Mouse (Mus musculus) natural killer cell, adult 2 months (primary cell): ENCODE data around the gene Gm10142.
"Not testable (repeated sequence)": the region's sequence is repeated elsewhere in the genome, so short reads cannot be mapped to it uniquely, and the experiment has no call there.

Source experiments
- DNase-seq, 2 experiments: peaks; one replicate each; pipeline ENCODE4 v3.0.0; 2022; ENCODE audit warnings: low spot score in 2 of 2

The Gm10142 gene

DNA sequence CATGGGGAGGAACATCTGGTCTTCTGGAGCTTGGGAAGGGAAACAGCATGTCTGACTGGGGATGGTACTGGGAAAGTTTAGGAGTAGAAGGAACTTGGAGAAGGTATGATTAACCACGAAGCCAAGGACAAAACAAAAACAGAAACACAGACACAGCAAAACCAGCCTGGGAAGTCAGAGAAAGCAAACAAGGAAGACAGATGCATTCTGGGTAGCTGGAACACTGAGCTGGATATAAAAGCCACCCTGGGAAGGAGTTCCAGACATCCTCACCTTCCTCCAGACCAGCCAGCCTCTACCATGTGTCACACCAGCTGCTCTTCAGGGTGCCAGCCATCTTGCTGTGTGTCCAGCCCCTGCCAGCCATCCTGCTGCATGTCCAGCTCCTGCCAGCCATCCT, at the start of gene Gm10142:
Gm10142 (plus strand) TSS at position 301 of the 400 bp plus-strand sequence.
- no peak for DNase-seq

DNA sequence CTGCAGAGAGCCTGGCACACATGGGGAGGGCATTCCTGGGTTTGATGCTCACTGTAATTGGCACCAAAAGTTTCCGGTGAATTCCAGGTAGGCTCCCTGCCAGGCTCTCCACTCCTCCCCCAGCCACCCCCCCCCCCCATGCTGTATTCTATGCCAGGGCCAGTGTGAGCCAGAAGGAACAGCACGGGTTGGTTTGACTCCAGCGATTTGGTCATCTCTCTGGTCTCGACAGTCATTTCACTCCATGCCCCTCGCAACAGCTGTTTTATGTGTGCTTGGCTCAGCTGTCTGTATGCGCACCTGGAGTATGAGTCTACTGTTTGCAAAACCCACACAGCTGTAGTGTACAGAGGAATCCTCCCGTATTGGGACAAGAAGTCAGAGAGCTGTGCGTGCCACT, 49.3 kb upstream of the Gm10142 start:
- DNase-seq, result no peak

DNA sequence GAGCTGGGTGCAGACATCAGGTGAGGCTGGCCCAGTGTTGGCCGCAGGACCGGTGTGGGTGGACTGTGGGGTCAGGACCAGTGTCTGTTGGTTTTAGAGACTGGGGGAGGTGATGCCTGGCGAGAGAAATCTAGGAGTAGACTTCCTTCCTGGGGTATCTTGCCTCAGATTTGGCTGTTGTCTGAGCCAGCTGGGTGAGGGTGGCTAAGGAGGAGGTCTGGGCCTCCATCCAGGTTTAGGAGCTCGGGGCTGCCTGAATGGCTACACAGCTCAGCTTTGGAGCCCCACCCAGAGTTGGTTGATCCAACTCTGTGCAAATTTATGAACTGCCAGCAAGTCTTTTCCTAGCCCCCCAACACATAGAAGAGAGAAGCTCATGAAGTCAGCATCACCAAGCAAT, 48.2 kb upstream of the Gm10142 start:
- DNase-seq, result no peak

DNA sequence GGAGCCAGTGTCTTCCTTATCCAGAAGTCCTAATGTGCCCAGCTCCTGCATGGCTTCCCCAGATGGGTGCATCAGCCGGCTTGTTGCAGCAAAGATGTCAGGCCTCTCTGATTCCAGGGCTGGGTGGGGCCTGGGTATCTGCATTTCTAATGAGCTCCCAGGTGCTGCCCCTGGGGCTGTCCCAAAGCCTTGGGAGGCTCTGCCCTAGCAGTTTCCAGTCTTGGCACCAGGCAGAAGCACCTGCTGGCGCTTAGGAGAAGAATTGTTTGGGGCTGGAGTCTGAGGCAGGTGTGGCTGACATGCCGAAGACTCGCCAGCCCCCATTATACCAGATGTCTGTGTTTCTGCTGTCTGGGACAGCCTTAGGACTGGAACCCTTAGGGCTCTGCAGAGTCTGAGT, 44.9 kb upstream of the Gm10142 start:
- no peak for DNase-seq

DNA sequence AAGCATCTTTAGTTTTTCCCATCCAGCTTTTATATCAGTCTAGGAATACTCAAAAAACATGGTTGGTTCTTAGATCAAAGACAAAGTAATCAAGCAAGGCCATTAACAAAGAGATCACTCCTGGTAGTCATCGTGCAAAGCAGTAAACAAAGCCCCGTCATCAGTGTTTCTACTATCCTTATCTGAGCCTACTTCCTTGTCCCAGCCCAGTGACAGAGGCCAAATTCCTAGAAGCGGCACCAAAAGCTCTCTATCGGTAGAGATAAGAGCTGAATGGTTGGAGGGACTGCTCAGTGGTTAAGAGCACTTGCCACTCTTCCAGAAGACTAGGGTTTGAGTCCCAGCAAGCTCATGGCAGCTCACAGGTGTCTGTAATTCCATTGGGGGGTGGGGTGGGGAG, 44.1 kb upstream of the Gm10142 start:
- DNase-seq, result no peak

DNA sequence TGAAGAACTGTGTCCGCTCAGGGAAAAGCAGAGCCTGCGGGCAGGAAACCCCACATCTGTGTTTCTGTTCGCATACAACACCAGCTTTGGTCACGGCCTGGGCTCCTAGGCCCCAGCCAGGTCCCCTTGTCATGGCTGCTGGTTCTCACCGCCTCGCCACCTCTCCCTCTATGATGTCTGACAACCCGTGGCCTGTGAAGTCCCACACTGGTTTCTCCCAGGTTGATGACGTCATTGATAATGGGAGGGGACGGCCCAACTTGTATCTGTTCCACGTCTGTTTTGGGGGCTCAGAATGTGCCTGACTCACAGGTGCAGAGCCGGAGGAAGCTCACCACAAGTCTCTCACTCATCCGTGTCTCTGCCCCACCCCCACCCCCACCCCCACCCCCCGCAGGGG, 41.8 kb upstream of the Gm10142 start:
- DNase-seq, result peak in 1 of 2 experiments; percentile 66

DNA sequence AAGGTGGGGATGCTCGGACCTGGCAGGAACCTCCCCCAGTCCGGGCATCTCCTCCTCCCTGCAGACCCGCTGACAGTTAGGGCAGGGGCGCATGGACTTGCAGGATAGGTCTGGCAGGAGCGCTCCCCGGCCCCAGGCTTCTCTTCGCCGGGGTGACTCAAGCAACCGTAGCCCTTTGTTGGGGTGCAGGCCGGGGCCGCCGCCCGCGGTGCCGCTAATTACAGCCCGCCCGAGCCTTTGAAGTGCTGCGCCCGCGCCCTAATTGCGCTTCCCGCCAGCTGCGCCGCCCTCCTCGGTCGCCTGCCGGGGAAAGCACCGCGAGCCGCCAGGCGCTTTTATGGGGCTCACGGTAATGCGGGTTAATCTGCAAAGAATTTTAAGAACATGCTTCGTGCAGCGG, 38.0 kb upstream of the Gm10142 start:
- peak in 1 of 2 experiments; percentile 26 for DNase-seq

DNA sequence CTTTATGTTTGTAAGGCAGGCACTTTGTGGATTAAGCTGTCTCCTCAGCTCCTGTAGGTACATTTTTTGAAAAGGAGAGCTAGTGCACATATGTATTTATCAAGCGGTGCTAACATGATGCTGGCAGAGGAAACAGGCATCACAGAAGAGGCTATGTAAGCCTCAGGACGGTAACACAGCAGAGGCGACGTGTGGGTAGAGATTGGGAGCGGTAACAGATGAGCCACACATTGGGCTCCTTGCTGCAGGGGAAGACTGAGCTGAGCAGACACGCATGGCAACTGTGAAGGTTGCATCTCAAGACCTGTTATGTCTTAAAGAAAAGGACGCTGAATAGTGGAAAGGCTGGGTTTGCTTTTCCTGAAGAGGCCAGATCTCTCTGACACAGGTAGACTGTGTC, 32.6 kb upstream of the Gm10142 start:
- DNase-seq, result no peak

DNA sequence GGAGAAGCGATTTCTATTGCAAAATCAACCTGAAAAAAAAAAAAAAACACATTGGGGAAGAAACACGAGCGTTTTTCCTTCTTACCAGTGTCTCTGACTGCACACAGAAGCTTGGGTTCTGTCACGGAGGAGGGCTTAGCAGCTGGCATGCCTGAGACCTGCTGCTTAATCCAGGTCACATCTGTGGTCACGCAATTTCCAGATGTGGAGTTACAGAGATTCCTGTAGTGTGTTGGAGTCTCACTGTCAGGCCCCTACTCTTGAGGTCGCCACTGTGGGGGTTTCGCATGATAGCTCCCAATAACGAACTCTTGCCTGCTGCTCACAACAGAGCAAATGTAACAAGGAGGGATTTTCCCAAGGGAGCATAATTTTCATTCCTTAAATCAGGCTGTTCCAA, 31.4 kb upstream of the Gm10142 start:
- no peak for DNase-seq

DNA sequence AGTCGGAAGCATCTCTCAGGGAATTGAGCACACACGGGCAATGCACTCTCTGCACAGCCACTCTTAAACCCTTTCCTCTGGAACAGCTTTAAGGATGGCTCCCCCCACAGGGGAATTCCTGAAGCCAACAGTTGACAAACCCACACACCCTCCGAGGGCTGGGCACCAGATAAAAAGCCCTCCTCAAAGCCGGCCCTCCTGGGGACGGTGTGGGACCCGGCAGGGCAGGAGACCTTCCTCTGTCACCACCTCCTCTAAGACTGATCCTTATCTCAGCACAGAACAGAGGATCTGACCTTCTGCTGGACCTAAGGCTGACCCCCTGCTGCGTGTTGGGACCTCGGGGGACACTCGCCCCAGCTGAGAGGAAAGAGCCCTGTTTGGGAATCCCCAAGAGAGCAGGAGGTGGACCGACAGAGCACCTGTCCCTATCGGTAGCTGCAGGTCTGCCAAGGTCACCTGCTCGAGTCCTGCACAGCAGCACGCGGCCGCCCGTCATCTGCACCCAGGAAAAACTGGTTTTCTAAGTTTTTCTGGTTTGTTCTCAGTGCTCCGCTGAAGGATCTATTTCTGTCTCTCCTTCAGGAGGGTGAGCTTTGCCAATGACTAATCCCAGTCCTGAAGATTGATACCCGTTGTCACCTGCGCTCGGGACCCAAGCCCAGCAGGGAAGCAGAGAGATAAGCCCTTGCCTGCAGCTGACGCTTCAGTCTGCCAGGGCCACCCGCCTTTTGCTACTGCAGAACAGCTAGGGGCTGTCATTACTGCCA, 29.5 kb upstream of the Gm10142 start, which contains the start of gene Tspear:
Tspear (plus strand) TSS at position 675 of the 770 bp plus-strand sequence.
- DNase-seq, result no peak

DNA sequence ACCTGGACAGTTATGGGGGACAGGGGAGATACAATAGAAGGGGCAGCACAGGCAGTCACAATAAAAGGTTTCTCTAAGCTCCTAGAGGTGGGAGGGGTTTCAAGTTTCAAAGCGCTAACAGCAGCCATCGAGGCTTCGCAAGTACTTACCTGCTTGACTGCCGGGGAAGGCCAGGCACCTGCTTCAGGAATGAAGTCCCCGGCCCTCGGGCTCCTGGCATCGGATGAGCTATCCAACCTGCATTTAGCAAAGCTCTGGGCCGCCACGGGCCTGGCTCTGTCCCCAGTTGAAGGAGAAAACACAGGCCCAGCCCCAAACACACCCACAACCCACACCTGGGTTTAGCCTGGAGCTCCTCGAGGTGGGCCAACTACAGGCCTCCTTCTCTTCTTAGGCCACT, 28.6 kb upstream of the Gm10142 start:
- no peak for DNase-seq

DNA sequence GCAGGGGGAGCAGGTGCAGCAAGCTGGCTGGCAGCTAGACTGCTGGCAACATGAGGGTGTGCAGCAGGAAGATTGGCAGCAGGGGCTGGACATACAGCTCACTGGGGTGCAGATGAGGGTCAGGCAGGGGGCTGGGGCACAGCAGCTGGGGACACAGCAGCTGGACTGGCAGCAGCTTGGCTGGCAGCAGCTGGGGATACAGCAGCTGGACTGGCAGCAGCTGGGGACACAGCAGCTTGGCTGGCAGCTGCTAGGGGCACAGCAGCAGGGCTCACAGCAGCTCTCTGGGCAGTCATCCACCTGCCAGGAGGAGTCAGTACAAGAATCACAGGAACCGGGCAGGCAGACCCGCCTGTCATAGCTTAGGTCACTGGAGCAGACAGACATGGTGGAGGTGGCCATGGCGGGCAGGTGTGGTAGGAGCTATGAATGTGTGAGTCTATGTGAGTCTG, 25.2 kb upstream of the Gm10142 start, which contains the start of gene Gm19402:
Gm19402 (minus strand) TSS at position 402 of the 452 bp plus-strand sequence.
- DNase-seq, result not testable (repeated sequence)

DNA sequence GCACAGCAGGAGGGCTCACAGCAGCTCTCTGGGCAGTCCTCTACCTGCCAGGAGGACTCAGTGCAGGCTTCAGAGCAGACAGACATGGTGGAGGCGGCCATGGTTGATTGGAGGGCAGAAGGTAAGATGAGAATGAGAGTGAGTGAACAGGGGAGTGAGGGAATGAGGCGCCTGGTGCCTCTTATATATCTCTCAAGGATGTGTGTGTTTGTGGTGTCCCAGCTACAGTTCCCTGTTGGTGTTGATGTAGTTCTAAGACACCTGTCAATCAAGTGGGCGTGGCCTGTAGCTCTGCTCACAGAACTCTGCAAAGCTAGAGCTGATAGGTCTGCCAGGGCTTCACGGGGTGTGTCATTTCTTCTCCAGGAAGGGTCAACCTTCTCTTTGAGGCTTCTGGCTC, 18.5 kb upstream of the Gm10142 start, which contains the start of gene Gm9508:
Gm9508 (minus strand) TSS at position 101 of the 400 bp plus-strand sequence.
- no peak for DNase-seq

DNA sequence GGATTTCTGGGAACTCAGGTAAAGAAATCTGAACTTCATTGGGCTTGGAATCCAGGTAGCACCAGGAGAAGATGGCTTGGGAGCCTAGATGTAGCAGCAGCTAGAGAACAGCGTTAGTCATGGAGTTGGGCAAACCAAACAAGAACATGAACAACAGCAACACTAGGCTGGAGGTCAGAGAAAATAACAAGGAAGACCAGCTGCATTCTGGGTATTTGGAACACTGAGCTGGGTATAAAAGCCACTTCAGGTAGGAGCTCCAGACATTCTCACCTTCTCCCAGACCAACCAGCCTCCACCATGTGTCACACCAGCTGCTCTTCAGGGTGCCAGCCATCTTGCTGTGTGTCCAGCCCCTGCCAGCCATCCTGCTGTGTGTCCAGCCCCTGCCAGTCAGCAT, 9.3 kb upstream of the Gm10142 start, which contains the start of gene Gm10272:
Gm10272 (plus strand) TSS at position 301 of the 400 bp plus-strand sequence.
- DNase-seq, result no peak

DNA sequence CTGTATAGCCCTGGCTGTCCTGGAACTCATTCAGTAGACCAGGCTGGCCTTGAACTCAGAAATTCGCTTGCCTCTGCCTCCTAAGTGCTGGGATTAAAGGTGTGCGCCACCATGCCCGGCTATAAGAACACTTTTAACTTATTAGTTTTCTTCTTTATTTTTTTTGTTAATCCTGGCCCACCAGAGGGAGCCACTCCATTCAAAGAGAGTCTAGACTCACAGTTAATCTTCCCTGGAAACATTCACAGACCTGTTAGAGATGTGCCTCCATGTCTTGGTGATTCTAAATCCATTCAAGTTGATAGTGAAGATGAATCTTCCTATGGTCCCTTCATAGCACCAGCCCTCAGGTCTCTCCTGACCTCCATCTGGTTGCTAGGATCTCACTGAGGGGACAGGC, 5.8 kb upstream of the Gm10142 start:
- DNase-seq, result no peak

DNA sequence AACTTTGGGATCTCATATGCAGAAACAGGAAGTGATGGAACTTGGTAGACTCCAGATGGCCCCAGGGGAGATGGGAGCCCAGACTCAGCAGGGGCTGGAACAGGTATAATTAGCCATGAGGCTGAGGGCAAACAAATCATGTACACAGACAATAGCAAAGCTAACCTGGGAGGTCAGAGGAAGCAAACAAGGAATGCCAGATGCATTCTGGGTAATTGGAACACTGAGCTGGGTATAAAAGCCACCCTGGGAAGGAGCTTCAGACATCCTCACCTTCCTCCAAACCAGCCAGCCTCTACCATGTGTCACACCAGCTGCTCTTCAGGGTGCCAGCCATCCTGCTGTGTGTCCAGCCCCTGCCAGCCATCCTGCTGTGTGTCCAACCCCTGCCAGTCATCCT, 4.5 kb upstream of the Gm10142 start, which contains the start of gene Gm10024:
Gm10024 (plus strand) TSS at position 301 of the 400 bp plus-strand sequence.
- DNase-seq, result not testable (repeated sequence)

DNA sequence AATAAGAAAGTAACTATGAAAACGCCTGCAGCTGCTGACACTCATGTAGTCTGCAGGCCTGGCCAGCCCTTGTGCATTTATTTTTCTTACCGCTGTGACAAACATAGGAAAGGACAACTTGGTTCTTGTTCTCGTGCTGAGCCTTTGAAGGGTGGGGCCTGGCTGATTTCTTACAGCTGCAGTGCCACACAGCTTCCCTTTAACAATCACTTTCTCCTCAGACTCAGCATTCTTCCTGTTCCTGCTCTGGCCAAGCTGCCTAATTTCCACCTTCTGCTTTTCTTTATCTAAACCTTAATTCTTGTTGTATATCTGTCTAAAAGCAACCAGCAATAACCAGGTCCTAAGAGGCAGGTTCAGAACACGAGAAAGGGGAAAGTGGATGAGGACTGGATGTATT, 1.9 kb upstream of the Gm10142 start:
- DNase-seq, result no peak

DNA sequence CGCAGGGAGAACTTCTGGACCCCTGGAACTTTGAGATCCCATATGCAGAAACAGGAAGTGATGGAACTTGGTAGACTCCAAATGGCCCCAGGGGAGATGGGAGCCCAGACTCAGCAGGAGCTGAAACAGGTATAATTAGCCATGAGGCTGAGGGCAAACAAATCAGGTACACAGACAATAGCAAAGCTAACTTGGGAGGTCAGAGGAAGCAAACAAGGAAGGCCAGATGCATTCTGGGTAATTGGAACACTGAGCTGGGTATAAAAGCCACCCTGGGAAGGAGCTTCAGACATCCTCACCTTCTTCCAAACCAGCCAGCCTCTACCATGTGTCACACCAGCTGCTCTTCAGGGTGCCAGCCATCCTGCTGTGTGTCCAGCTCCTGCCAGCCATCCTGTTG, 4.7 kb downstream of the Gm10142 start, which contains the start of gene Krtap12-1:
Krtap12-1 (plus strand) TSS at position 301 of the 400 bp plus-strand sequence.
- not testable (repeated sequence) for DNase-seq

DNA sequence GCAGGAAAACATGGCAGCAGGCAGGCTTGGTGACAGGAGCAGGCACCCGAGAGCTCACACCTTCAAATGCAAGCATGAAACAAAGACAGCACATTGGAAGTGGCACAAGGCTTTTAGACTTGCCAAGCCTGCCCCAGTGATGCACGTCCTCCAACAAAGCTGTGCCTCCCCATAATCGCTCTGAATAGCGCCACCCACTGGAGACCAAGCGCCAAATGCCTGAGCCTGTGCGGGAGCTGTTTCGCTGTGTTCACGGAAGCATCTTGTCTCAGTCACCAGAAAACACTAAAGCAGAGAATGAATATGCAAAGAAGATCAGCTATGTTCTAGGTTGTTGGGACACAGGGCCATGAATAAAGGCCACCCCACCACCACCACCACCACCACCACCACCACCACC, 9.2 kb downstream of the Gm10142 start:
- DNase-seq, result no peak

DNA sequence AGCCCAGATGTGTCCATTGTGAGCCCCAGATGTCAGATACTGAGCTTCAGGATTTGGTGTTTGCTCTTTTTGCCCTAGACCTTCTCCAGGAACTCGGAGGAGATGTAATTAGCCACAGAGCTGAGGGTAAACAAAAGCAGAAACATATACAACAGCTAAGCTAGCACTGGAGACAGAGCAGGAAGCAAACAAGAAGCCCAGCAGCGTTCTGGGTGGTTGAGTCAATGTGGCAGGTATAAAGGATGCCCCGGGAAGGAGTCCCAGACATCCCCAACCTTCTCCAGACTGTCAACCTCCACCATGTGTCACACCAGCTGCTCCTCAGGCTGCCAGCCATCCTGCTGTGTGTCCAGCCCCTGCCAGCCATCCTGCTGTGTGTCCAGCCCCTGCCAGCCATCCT, 10.6 kb downstream of the Gm10142 start, which contains the start of gene Gm10100:
Gm10100 (plus strand) TSS at position 301 of the 400 bp plus-strand sequence.
- DNase-seq, result no peak

DNA sequence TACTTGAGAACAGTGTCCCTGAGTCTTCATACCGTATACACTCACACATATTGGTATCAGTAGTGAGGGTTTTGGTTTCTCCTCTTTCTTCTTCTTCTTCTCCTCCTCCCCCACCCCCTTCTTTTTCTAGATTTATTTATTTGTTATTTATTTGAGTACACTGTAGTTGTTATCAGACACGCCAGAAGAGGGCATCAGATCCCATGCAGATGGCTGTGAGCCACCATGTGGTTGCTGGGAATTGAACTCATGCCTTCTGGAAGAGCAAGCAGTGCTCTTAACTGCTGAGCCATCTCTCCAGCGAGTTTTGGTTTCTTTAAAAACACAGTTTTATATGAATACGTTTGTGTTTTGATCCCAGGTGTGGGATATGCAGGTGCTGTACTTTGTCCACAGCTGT, 12.7 kb downstream of the Gm10142 start:
- DNase-seq, result no peak

DNA sequence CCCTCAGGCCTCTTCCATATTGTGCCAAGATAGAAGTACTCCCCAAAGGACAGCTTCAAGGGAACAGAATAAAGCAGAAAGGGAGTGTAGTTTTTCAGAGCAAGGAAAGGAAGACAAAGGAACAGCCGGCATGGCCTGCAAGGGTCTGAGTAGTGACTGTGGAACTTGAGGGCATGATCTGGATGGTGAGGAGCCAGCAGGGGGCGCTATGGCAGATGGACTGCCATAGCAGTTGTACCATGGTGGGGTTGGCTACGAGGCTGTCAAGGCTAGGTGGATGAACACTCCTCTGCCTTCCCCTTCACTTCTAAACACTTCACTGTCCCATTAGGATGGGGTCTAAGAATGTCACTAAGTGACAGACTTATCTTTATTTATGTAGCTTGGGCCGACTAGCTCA, 13.6 kb downstream of the Gm10142 start:
- DNase-seq, result peak in 1 of 2 experiments; percentile 6

DNA sequence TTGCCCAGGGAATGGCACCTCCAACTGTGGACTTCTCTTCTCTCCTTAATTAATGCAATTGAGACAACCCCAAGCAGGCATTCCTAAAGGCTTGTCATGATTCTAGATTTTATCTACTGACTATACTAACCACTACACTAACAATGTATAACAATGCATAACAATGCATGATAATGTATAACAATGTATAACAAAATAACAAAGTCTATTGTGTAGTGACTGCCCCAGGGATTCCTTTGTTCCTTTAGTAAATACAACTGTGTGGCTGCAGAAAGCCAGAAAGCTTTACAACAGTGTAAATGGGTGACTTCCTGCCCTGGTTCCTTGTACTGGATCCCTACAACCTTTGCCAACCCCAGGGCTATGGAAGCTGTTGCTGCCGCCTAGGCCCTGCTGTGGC, 20.3 kb downstream of the Gm10142 start:
- no peak for DNase-seq
